Mouse (Mus musculus) spleen, postnatal 4 days (tissue): Measurements from ENCODE around the gene Chpt1.
A peak's percentile ranks its signal among the peaks of the same experiment; 100 is the strongest.
"Not testable (repeated sequence)": the region's sequence is repeated elsewhere in the genome, so short reads cannot be mapped to it uniquely, and the experiment has no call there.

Experiments used
- DNase-seq, 2 experiments: peaks; one replicate each; pipeline ENCODE4 v3.0.0; 2022; ENCODE audit warnings: low spot score in 2 of 2

Chpt1 gene

GRCm38 (mm10) chr10:88494959-88495587, 8.8 kb downstream of the Chpt1 start:
- DNase-seq, result no peak

GRCm38 (mm10) chr10:88492658-88493057, 11.2 kb downstream of the Chpt1 start:
- no peak for DNase-seq

- no peak for DNase-seq
These were observed 12.2 kb downstream of the Chpt1 start for GRCm38 (mm10) chr10:88491632-88492031.

DNA sequence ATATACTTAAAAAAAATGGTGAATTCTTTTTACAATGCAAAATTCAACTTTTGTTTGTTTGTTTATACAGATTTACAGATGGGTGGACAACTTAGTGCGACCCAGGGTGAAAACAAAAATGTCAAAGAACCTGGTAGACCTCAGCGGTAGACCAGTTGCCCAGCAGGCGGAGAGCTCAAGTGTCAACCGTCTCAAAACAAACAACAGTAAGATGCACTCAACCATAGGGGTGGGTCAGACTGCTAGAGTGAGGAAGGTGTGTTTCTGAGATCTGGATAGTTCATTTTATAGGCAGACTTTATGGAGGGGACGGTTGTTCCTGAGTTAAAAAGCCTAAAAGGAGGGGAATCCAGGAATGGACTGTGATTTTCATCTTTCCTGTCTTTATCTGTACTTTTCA, 15.2 kb downstream of the Chpt1 start:
- DNase-seq, result no peak

DNA sequence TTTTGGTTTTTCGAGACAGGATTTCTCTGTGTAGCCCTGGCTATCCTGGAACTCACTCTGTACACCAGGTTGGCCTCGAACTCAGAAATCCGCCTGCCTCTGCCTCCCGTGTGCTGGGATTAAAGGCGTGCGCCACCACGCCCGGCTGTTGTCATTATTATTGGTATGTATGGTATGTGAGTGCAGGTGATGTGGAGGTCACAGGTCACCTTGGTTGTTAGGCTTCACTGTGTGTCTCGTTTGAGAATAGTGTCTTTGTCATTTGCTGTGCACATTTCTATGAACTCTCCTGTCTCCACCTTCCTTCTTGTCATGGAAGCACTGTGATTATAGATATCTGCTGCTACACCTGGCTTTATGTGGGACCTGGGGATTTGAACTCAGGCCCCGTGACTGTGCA, 21.0 kb downstream of the Chpt1 start:
- DNase-seq, result not testable (repeated sequence)

DNA sequence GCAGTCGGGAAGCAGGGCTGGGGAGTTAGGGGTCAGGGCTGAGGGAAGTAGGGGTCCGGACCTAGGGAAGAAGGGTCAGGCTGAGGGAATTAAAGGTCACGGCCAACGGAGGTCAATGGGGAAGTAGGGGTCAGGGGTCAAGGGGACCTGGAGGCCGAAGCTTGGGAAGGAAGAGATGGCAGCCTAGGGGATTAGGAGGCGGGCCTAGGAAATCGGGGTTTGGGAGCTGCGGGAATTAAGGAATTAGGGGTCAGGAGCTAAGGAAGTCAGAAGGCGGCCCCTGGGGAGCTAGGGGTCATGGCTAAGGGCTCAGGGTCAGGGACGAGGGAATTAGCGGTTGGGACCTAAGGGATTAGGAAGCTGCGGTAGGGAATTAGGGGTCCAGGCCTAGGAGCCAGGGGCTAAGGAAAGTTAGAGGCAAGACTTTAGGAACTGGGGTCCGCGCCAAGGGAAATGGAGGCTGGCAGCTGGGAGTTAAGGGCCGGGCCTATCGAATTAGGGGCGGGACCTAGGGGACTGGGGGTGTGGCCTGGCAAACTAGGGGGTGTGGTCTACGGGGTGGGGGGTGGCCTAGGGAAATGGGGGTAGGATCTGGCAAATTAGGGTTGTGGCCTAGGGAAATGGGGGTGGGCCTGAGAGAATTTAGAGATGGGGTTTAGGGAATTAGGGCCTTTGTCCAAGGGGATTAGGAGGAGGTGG, 43.6 kb downstream of the Chpt1 start:
- no peak for DNase-seq

GRCm38 (mm10) chr10:88459502-88459992, 44.3 kb downstream of the Chpt1 start, which contains the start of gene Sycp3:
Gene Sycp3, plus strand, starts transcription at chr10:88459569.
- DNase-seq, result no peak

DNA sequence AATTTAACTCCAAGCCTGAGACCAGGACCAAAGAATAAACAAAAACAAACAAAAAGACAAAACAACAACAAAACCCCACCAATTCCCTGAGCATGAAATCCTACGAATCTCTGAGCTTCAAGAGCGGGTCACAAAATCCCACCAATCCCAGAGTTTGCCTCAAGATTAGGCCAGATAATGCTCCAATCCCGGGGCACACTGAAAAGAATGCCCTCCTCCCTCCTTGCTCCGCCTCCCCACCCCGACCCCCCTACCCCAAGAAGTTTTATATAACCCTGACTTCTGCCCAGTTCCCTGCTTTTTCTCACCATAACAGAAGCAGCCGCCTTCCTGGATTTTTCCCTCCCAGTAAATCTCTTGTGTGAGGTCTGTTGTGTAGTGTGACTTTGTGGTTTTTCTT, 46.1 kb downstream of the Chpt1 start:
- no peak for DNase-seq

DNA sequence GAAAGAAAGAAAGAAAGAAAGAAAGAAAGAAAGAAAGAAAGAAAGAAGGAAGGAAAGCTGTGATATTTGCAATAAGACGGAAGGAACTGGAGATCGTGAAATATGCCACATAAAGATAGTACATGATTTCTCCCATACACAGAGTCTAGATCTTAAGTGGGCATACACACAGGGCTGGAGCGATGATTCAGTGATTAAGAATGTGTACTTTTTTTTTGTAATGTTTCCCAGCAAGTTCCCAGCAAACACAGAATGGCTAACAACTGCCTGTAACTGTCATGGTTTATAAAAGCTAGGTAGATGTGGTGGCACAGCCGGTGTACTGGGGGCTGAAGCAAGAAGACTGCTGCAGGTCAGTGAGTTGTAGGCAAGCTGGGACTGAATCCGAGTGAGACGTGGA, 51.9 kb downstream of the Chpt1 start:
- no peak for DNase-seq

GRCm38 (mm10) chr10:88451221-88451620, 52.7 kb downstream of the Chpt1 start:
- no peak for DNase-seq

DNA sequence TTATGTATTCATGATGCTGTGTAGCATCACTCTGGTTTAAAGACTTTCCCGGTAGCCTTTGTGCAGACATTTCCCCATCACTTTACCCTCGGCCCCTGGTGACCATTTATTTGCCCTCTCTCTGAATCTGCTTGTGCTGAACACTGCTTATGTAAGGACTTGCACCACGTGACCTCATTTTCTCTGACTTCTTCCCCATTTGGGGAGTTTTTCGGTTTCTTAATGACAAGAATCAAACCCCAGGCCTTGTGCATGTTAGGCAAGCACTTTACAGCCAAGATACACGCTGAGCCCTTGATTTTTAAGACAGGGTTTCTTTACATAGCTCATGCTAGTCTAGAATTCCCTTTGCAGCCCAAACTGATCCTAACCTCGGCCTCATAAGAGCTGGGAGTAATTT, 62.6 kb downstream of the Chpt1 start:
- no peak for DNase-seq

GRCm38 (mm10) chr10:88427998-88428397, 75.9 kb downstream of the Chpt1 start:
- no peak for DNase-seq

DNA sequence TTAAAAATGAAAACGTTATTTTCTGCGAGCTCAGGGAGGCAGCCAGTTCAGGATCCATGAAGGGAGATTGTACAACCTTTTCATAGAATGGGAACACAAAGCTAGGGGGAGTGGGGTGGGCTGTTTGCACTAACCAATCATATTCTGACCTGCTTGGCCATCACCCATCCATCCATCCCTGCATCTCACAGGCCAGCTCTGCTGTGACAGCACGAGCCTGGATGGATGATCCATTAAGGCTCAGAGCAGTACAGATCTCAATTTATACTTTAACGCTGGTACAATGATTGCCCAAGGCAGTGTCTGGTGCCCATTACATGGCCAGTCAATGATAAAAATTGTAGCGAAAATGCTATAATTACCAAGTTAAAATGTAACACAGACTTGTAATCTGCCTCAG, 77.0 kb downstream of the Chpt1 start:
- DNase-seq, result no peak

GRCm38 (mm10) chr10:88426158-88426816, 77.6 kb downstream of the Chpt1 start:
- peak in 1 of 2 experiments; percentile 28 for DNase-seq

- DNase-seq, result no peak
These were observed 83.0 kb downstream of the Chpt1 start for GRCm38 (mm10) chr10:88420655-88421435.

DNA sequence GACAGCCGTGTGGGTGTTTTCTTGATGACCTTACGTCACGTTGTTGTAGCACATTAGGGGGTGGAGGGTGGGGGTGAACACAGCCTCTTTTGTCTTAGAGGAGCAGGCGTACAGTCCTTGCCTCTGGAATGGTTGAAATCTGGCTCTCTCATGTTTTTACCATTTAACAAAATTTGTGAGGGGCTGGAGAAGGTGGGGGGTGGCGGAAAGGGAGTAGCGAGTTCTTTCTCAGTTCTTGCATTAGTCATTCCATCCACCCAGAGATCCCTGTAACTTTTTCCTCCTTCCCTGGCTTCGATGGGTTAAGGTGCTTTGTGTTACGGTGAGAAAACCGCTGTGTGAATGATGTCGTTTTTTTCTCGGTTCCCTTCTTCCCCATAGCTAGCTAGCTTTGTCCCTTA, 83.7 kb downstream of the Chpt1 start:
- DNase-seq, result no peak

DNA sequence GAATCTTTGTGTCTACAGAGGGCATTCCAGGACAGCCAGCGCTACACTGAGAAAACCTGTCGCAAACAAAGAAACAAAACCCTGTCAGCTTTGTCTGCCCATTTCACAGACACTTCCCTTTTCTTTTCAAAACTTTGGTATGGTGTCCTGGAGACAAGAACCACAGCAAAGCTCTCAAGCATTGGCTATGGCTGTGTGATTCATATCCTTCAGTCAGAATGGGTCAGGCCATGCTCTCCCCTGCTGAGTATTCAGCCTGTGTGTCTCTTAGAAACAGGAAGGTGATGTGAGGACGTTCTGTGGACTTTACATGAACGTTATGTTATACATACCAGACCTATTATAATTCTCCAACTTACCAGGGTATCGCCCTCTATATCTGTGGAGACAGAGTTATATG, 86.2 kb downstream of the Chpt1 start:
- no peak for DNase-seq

- DNase-seq, result no peak
These were observed 91.4 kb downstream of the Chpt1 start for GRCm38 (mm10) chr10:88412290-88412995.

GRCm38 (mm10) chr10:88409751-88410150, 94.1 kb downstream of the Chpt1 start:
- DNase-seq, result no peak

DNA sequence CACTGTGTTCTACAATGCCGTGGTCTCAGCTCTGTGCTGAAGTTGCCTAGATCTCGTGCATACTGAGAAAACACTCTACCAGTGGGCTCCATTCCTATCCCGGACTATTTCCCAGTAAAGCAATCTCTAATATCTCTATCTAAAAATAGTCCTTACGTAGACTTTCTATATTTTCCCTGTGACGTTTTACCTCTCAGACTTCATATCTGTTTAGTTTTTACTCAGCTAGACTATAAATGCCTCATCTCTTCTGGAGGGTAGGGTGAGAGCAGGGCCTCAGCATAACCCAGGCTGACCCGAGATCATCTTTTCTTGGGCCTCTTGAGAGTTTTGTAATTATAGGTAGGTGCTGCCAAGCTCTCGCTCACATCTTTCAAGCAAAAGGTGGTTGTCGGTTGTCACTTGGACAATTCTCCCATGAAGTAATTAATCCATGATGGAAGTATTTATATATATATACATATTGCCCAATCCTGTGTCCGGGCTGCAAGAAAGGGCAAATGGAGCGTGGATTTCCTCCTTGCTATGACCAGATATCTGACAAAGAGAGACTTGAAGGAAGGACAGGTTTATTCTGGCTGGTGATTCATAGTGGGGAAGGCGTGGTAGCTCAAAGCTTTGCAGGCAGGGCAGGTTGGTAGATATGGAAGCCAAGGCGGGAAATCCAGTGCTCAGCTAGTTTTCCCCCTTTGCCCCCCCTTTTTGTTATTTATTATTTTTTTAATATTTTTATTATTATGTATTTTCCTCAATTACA, 95.8 kb downstream of the Chpt1 start:
- no peak for DNase-seq

DNA sequence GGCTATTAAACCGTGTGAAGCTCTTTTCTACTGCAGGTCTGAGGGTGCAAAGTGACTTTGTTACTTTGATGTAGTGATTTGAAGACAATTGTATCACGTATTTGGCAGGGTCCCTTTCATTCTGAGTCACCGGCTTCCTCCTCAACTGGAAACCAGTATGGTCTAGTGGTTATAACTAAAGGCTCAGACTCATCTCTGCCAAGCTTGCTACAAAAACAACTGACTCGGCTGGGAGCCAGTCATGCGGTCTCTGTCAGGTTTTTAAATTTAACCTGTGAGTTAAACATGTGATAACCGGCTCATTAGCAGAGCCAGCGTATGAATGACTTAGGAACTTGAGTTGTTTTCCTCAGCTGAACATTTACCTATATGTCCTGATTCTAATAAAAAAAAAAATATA, 98.1 kb downstream of the Chpt1 start:
- DNase-seq, result no peak
